Mouse (Mus musculus): ENCODE measurements around the gene Arhgap1.
"Not testable (repeated sequence)": the region's sequence is repeated elsewhere in the genome, so short reads cannot be mapped to it uniquely, and the experiment has no call there.

Gene Arhgap1

DNA sequence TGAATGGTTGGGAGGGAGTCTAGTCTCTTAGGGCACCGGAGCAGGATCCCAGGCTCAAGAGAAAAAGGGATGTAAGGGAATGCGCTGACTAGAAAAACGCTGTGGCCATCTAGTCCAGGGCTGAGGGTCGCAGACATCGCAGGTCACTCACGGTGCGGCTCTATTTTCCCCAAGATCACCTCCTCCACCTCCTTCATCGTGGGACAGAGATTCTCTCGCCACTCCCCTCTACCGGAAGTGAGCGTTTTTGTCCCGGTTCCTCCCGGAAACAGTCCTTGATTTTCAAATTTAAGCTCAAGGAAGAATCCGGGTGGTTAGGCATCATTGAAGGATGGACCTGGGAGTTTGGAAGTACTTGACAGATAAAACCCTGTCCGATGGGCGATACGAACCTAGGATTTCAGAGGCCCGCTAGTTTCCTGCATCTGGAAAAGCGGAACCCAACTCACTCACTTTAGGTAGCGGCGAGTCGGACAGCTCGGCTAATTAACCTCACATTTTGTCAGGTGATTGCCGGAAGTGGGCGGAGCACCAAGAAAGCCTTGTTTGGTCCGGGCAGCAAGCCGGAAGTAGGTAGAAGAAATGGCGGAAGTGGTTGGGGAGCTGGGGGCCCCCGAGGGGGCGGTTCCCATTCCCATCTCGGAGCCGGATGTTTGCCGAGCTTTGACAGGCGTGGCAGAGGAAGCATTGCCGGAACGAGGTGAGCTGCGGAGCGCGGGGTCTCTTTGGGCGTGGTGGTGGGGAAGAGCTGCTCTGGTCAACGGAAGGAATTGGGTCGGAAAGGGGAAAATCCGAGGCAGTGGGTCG is at the start of gene Arhgap1, which contains the start of gene Zfp408:
Gene Arhgap1, plus strand, starts transcription at position 308 of the 807 bp plus-strand sequence.
Gene Zfp408, minus strand, starts transcription at position 239 of the 807 bp plus-strand sequence.
- DNase-seq (ENCODE audit: low spot score in 2 of 2): peak; percentile 94

DNA sequence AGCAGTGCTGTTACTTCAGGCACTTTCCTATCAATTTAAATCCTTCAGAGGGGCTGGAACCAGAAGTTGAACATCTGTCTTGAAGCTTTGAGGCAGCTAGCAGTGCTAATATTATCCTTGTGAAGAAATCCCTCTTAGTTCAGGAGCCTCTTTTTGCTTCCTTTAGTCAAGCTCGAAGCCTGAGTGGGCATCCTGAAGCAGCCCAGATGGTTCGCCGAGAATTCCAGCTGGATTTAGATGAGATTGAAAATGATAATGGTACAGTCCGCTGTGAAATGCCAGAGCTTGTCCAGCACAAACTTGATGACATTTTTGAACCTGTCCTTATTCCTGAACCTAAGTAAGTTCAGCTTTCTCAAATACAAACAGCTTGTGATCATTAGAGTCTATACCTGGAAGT is 49.2 kb upstream of the Arhgap1 start:
- DNase-seq (ENCODE audit: low spot score in 2 of 2): no peak

DNA sequence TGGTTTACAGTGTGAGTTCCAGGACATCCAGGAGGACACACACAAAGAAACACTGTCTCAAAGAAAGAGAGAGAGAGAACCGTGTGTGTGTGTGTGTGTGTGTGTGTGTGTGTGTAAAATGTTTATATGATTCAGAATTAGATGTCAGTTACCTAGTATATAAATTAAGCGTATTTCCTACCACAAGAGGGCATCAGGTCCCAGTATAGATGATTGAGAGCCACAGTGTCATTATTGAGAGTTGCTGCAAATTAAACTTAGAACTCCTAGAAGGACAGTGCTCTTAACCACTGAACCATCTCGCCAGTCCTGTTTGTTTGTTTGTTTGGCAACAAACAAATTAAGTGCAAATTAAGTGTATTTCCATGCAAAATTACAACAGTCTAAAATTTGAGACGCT is 47.3 kb upstream of the Arhgap1 start:
- no peak for DNase-seq (ENCODE audit: low spot score in 2 of 2)

DNA sequence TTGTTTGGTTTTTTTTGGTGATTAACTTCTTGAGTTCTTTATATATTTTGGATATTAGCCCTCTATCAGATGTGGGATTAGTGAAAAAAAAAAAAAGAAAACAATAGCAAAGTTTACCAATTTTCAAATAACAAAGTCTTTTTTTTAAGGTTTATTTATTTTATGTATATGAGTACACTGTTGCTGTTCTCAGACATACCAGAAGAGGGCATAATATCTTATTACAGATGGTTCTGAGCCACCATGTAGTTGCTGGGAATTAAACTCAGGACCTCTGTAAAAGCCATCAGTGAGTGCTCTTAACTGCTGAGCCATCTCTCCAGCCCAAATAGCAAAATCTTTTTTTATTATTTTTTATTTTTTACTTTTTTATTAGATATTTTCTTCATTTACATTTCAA is 40.3 kb upstream of the Arhgap1 start:
- DNase-seq (ENCODE audit: low spot score in 2 of 2): not testable (repeated sequence)

DNA sequence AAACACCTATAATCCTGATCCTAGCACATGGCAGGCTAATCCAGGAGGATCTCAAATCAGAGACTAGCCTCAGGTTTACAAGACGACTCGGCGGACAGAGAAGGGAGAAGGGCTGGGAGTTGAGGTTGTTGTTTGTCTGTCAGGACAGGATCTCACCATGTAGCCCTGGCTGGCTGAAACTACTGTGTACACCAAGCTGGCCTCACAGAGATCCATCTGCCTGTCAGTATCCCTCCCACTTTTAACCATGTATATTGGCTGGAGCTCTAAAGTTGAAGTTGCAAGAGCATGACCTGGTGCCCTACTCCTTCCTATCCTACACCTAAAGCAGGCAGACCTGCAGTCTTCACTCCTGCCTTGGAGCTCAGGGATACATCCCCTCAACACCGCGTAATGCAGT is 27.3 kb upstream of the Arhgap1 start:
- no peak for DNase-seq (ENCODE audit: low spot score in 2 of 2)

DNA sequence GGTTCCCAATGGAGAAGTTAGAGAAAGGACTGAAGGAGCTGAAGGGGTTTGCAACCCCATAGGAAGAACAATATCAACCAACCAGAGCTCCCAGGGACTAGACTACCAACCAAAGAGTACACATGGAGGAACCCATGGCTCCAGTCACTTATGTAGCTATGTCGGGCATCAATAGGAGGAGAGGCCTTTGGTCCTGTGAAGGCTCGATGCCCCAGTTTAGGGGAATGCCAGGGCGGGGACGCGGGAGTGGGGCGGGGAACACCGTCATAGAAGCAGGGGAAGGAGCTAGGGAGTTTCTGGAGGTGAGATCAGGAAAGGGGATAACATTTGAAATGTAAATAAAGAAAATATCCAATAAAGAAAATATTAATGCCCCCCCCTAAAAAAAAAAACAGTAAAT is 26.3 kb upstream of the Arhgap1 start:
- DNase-seq (ENCODE audit: low spot score in 2 of 2): not testable (repeated sequence)

DNA sequence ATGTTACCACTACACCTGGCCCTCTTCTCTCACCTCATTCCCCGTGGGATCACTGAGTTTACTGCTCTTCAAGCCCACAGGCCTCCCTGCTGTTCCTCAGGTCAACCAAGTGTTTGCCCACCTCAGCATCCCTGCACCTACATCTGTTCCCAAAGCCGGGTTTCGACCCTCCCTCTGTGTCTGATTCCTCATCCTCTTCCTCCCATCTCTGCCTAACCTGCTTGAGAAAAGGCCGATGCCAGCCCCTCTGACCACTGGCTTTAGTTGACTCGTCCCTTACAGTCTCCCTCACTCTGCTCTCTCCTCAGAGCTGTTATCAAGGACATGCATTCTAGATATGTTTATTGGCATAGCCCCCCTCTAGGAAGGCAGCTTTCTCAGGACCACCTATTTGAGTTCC is 22.2 kb upstream of the Arhgap1 start:
- no peak for DNase-seq (ENCODE audit: low spot score in 2 of 2)

DNA sequence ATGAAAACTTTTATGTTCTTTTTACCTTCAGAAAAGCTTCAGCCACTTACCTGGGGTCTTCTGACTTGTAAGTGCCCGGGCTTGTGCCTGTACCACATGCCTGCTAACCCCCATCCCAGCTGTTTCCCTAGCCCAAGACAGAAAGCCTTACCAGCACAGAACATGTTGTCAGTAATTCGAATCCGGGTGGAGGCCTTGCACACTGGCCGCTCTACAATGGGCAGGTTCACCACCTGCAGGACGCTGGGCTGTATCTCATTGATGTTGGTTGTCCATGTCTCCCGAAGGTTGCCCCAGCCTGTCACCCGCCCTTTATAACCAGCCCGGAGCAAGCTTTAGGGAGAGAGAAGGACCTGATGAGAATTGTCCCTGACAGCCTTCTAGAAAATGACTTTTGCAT is 21.5 kb upstream of the Arhgap1 start:
- no peak for DNase-seq (ENCODE audit: low spot score in 2 of 2)

DNA sequence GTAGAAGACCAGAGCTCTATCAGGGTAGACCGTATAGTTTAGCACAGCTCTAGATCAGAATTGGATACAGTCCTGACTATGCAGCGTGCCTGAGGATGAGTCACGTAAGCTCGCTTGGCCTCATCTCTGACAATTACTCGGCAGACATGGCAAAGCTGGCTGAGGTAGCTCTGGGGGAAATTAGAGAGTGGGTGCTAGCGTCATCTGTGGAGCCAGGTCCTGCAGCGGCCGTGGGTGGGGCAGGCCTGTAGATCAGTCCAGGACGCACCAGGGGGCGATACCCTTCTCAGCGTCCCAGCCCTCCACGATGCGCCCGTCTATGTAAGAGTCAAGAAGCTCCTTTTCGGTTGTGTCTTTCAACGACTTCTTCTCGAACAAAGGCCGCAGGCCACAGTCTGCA is 20.0 kb upstream of the Arhgap1 start:
- DNase-seq (ENCODE audit: low spot score in 2 of 2): no peak

DNA sequence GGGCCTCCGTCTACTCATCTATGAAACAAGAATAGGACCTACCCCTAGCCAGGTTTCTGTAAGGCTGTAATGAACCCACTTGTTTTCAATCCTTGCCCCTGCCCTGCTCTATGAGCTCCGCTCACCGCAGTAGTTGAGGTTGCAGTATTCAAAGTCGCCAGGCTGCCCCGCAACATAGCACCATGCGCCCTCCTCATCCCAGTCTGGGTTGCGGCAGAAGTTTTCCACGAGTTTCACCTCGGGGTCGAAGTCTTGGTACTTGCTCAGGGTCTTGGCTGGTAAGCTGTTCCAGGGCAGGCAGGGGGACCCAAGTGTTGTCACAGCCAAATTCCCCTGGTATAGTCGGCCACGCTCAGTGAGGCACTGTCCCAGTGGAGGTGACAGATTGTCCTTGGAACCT is 19.3 kb upstream of the Arhgap1 start:
- DNase-seq (ENCODE audit: low spot score in 2 of 2): no peak

DNA sequence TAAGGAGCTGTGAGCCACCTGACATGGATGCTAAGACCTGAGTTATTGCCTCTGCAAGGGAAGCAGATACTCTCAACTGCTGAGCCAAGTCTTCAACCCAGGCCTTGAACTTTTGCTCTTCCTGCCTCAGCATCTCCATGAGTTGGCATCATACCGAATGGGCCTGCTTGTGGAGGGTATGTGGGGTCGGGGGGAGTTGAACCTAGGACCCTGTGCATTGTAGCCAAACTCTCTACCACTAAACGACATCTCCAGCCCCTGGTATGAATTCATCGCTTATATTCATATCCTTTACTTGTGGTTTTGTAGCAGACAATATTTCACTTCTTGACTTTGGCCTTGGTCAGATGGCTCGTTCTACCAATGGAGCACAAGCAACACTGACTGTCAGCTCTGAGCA is 17.8 kb upstream of the Arhgap1 start:
- no peak for DNase-seq (ENCODE audit: low spot score in 2 of 2)

DNA sequence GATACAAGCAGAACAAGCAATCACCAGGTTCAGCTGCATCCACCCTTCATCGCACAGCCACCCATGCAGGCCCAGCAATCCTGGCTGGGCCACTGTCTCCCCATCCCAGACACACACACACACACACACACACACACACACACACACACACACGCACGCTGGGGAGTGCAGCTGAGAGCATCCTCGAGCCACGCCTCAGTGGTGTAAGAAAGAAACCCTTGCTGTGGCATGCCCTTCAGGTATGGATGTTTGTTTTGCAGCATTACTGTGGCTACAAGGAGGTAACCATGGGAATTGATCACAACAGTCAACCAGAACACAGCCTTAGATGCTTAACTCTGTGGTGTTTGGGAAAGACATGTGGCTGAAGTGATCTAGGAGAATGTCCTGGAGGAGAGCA is 17.3 kb upstream of the Arhgap1 start:
- DNase-seq (ENCODE audit: low spot score in 2 of 2): no peak

DNA sequence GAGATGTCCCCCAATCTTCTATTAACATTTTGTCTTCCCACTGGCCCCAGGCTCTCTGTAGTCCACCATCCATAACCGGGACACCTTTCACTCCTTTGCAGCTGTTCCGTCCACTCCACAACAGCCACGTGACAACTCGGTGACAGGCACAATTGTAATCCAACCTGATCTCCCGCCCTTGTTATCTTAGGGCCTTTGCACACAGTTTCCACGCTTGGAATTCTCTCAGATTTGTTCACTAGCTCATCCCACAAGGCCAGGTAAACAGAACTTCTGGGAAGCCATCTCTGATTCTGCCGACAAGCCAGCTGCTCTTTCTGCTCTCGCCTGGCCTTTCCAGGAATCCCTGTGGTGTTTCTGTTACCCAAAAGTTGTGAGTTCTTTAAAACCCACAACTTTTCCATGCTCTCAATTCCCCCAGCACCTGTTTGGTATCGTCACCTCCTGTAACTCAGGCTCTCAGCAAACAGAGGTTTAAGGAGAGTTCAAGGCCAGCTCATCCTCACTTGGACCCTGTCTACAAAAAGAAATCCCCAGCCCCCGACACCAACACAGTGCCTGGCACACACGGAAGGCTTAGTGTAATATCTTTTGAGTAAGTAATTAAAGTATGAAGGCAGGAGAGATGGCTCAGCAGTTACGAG is 16.2 kb upstream of the Arhgap1 start:
- DNase-seq (ENCODE audit: low spot score in 2 of 2): no peak

DNA sequence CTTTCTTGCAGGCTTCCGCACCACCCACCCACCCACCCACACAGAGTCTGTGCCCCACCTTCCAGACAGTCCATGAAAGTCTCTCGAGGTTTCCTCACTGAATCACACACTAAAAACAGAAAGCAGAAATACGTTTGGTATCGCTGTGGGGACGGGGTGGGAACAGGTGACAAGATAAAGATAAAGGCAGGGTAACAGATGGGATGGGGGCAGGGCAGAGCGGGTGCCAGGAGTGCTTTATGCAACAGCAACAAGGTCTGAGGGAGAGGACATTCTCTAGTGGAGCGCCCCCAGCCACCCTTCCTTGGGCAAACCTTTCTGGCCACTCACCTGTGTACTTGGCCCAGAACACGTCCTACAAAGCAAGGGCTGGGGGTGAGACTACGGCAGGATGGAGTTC is 14.8 kb upstream of the Arhgap1 start:
- DNase-seq (ENCODE audit: low spot score in 2 of 2): no peak

DNA sequence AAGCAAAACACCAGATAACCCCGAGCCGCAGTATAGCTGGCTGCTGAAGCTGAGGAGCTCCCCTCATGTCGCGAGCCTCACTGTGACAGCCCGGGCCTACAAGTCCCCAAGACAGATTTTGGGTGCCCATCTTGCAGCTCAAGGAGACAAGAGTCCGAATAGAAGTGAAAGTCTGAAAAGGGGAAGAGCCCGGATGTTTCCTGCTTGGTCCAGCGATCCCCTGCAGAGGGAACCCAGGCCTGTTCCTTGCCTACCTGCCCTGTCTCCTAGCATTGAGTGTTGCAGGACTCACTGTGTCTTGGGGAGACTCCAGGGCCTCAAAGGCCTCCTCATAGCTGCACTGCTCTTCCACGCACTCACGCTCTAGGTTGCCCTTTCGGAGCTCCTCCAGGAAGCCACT is 14.2 kb upstream of the Arhgap1 start:
- no peak for DNase-seq (ENCODE audit: low spot score in 2 of 2)

DNA sequence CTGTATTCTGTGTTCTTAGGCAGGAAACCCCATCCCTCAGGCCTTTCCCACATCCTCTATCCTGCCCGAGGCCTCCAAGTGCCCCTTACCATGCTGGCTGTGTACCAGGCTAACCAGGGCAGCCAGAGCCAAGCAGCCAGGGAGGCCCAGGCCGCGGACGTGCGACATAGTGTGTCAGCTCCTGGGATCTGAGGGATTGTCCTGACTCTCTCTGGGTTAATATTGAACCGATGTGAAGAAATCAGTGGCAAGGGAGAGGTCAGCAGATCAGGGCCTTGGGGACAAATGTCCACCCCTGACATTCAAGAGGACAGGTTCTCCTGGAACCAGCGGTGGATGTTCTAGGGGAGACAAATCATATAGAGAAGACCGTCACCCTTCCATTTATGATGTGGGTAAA is 13.4 kb upstream of the Arhgap1 start, which contains the start of gene F2:
Gene F2, minus strand, starts transcription at position 186 of the 400 bp plus-strand sequence.
- no peak for DNase-seq (ENCODE audit: low spot score in 2 of 2)

DNA sequence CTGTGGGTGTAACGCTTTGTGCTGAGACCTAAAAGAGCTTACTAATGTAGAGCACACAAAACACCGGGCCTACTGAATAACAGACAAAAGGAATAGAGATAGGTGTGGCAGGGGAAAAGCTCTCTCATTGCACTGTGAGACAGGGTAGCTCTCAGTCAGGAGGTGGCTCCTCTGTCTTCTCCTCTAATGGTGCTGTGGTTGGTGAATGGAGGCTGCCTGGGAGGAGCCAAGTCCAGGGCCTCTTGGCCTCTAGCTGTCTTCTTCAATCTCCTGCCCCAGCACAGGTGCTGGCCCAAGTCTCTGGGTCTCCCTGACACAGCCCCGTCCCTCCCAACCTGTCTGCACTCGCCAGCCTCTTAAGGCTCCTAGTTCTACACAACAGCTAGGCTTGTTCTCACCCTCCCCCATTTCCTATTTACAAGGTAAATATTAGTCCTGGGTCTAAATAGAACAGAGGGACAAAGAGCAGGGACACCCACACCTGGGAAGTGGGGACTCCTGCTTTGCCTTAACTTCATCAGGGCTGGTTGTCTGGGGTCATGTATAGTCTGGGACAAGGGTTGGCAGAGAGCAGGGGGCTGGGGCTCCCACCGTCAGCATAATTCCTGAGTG is 12.8 kb upstream of the Arhgap1 start:
- DNase-seq (ENCODE audit: low spot score in 2 of 2): peak in 1 of 2 experiments; percentile 48

DNA sequence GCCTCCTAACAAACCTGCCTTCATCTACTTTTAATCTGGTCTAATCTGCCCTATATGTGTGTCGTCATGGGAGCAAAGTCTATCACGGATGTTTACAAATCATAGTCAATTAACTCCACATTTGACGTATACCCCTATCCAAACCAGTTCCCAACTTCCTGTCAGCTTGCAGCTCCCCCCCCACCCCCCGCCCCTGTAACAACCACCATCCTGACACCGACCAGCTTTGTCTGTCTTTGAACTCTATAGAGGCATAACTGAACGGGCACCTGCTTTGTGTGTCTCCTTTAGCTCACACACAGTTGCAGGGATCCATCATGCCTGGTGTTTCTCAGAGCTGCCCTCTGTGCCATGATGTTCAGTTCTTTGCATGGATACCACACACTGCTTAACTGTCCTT is 10.7 kb upstream of the Arhgap1 start:
- no peak for DNase-seq (ENCODE audit: low spot score in 2 of 2)

DNA sequence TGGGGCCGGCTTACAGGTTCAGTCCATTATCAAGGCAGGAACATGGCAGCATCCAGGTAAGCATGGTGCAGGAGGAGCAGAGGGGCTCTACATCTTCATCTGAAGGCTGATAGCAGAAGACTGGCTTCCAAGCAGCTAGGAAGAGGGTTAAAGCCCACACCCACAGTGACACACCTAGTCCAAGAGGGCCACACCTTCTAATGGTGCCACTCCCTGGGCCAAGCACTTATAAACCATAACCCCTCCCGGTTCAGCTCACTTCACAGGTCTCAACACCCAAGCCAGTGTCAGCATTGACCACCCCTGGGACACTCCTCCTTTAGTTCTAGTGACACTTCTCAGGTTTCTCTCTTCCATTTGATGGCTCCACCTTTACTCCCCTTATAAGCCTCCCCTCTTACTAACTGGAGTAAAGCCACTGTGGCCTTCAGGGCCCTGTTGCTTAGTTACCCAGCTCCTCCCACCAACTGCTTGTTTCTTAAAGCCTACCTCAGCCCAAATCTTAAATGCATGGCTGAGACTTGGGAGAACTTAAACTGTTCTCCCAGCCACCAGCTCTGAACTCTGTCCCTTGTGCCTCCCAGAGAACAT is 6.7 kb upstream of the Arhgap1 start:
- DNase-seq (ENCODE audit: low spot score in 2 of 2): no peak

DNA sequence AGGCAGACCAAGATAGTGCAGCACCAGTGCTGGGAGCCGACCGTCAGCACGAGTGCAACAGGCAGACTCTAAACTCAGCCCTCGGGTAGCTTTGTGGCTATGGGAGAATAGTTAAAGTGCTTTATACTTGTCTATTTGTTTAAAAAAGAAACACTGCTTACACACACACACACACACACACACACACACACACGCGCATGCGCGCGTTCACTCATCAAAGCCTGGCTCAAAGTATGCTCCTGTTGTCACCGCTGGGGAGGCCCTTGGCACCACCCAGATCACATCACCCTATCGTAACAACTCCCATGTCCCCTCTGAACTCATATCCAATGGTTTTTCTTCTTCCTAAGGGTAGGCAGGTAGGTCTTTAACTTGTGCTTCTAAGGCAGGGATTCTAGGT is 5.6 kb upstream of the Arhgap1 start:
- no peak for DNase-seq (ENCODE audit: low spot score in 2 of 2)

DNA sequence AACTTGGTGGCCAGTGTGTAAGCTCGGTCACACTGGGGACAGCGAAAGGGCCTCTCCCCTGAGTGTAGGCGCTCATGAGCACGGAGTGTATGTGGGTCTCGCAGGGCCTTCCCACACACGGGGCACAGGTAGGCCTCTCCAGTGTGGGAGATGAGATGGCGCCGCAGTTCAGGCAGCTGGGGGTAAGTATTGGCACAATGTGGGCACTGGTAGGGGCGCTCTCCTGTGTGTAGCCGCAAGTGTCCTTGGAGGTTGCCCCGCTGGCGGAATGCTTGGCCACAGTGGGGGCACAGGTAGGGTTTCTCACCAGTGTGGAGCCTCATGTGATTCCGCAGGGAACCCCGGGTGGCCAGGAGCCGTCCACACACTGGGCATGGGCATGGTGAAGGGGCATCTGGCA is 4.3 kb upstream of the Arhgap1 start:
- DNase-seq (ENCODE audit: low spot score in 2 of 2): no peak

DNA sequence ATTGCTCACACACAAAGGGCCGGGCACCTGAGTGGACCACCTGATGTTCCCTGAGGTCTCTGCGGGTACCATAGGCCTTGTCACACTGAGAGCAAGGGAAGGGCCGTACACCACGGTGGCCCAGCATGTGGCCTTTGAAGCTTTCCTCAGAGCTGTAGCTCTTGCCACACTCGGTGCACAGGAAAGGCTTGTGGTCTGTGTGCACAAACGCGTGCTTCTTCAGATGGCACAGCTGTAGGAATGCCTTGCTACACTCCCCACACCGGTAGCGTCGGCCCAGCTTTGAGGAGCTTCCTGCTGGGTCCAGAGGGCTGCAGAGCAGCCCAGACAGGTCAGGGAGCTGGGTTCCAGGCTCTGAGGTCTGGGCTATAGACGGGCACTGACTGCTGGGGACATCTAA is 3.8 kb upstream of the Arhgap1 start:
- DNase-seq (ENCODE audit: low spot score in 2 of 2): no peak

DNA sequence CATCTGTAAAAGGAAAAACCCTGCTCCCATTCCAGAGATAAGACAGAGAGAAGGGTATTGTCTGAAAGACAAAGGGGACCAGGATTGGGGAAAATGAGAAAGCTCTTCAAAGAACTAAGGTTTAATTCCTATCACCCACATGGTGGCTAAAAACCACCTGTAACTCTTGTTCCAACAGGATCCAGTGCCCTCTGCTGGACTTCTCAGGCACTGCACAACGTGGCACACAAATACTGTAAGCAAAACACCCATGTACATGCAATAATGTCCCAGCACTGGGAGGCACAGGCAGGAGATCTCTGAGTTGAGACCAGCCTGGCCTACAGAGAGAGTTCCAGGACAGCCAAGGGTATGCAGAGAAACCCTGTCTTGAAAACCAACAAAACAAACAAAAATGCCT is 2.9 kb upstream of the Arhgap1 start:
- no peak for DNase-seq (ENCODE audit: low spot score in 2 of 2)
